Mouse (Mus musculus) right cerebral cortex, adult 2 months (tissue): ENCODE data around the gene Tdrd9.
A peak's percentile ranks its signal among the peaks of the same experiment; 100 is the strongest.

ENCODE experiments used
- DNase-seq, 2 experiments: peaks; one replicate each; pipeline ENCODE4 v3.0.0; 2021 to 2022; ENCODE audit warnings: low spot score in 2 of 2

The Tdrd9 gene

DNA sequence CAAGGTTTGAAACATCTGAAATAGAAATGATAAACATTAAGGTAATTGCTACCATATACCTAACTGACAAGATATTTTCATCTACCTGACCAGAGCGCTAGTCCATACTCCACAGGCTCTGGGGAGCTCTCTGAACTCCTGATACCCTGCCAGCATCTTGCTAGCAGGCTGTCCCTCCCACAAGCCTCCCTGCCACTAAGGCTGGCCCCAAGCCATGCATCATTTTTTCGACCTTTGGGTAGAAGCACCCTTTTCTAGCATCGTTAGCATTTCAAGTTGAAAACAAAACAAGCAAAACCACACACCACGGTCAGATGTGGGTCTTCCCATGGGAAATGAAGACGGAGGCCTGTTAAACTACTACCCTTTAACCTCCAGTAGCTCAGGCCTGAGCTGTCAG lies 8.0 kb upstream of the Tdrd9 start:
- no peak for DNase-seq

DNA sequence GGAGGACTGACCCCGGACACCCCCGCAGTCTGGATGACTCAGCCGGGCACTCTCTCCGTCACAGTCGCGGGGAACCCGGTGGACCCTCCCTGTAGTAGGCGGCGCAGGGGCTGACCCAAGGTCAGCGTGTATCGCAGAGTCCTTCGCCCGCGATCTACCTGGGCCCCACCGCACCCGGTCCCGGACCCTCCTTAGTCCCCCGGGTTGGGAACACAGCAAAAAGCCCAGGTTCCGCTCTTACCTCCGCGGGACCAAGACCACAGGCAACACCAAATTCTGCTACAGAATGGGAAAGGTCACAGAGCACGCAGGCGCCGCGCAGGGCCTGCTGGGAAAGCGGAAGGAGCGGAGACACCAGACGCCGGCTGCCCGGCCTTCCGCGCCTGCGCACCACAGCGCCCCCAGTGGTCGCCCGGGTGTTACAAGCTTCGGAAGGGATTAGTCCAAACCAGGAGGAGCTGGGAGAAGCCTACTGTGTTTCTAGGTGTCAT lies 4.6 kb upstream of the Tdrd9 start, which contains the start of gene Atp5mpl:
Atp5mpl (minus strand) TSS at position 295 of the 491 bp plus-strand sequence.
- DNase-seq, result peak; percentile 96 to 99

DNA sequence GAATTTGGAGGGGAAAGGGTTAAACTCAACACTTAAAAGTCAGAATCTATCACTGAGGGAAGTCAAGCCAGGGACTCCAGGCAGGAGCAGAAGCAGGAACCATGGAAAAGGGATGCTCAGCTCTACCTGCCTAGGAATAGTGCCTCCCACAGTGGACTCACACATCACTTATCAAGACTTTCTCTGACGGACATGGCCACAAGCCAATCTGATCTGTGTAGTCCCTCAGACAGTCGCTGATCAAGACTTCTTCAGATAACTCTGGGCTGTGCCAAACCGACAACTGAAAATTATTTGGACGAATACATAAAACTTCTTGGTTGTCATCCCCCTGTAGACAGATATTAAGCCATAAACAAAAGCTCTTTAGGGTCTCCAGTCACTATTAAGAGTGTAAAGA lies 1.3 kb upstream of the Tdrd9 start:
- DNase-seq, result no peak

DNA sequence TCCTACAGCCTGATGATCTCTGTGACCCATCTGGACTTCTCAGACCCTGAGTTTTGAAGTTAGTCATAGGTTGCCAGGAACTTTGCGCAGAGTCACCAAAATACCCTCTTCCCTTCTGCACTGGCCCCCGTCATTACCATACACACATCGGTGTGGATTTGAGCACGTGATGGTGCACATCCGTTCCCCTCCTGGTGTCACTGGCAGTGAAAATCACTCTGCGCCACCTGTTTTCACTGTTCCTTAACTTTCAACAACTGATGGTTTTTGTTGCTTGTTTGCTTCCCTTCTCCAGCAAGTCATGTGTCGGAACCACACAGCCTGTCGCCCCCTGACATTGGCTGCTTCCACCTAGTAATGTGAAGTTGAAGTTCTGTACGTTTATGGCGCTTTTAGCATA lies 1.1 kb downstream of the Tdrd9 start:
- DNase-seq, result no peak

DNA sequence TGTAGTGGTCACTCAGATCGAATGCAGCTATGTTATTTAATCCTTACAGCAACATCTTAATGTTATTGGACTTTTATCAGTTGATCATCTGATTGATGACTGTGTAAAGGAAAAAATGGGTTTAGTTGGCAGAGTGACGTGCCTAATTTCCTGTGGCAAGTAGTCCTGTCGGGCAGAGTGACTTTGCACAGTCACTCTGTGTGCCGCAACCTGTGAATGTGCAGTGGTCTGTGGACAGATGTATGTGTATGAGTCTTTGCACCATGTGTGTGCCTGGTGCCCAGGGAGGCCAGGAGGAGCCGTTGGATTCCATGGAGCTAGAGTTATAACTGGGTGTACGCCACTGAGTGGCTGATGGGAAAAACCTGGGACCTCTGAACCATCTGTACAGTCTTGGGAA lies 3.2 kb downstream of the Tdrd9 start:
- no peak for DNase-seq

DNA sequence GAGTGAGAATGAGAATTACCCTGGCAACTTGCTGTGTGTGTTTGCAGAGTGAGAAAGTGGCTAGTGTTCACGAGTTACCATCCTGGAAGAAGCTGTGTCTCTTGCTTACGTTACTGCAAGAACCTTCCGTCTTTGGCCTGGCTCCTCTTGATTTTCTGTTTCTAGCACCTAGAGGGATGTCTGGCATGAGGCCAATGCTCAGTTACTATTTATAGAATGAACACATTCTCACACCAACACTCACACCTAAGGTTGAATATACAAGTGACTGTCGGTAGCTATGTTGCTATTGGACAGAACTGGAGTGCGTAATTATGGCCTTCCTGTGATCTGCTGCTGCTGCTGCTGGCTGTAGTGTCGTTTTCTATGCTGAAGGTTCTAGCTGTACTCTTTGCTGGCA lies 5.8 kb downstream of the Tdrd9 start:
- DNase-seq, result no peak

DNA sequence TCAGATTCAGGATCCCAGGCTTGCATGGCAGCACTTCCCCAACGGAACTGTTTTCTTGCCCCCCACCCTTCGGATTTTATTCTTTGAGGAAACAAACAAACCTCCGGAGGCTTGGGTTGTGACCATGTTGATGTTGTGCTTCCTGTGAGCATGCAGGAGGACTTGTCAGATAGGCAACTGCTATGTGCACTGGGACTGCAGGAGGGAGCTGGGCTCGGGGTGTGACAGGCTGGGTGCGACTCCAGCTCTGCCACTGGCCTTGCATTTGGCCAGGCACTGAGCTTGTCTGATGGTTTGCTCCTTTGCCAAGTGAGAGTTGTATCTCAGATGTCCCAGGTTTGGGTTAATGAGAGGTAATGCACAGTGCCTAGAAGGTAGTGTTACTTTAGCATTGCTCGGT lies 6.9 kb downstream of the Tdrd9 start:
- DNase-seq, result no peak

DNA sequence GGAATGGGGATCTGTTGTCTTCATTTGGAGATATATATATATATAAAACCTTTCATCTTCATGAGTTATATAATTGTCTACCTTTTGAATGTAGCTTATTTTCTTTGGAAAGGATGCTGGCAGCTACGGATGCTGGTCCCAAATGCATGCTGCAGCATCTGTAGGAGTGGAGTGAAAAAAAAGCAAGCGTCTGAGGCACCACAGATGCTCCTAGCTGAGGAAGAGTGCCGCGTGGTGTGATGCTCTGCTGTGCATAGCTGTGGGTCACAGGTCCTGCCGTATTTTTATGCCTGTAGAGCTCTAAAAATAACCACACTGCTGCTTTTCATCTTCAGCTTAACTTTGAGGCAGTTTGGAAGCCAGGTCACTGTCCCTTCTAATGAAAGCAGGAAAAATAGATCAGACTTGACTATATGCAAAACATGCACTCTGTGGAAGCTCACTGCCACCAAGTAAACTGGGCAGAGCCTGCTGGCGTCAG lies 9.6 kb downstream of the Tdrd9 start, which contains the start of gene Rd3l:
Rd3l (minus strand) TSS at position 431 of the 481 bp plus-strand sequence.
- DNase-seq, result no peak

DNA sequence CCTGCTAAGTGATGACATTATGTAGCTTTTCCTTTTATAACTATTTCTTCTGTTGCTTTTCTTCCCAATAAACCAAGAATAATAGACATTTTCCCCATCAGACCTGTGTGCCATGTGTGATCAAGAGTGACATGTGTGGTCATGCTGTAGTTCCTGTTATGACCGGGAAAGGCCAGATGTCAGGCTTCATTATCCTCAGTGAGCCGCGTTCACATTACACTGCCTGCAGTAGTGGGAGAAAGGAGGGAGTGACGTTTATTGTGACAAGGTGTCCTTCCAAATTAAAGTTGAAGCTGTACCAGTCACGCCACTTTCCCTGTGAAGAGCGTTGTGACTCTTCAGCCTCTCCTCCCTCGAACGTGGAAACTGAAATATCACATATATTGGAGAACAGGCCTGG lies 10.5 kb downstream of the Tdrd9 start:
- no peak for DNase-seq

DNA sequence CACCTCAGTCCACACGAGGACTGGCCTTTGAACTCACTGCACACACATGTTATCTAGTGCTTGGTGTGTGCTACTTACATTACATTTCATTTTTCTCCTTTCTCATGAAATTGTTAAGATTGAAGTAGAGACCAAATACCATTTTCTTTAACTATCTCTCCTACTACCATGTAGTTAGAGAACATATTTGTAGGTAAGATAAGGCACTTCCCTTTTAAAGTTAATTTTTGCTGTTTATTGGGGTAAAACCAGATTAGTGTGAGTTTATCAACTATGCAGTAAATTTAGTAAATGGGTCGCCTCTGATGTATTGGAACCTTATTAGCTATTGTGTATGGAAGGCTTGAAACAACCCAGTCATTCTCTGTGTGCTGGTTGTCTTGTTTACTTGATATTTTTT lies 11.8 kb downstream of the Tdrd9 start:
- no peak for DNase-seq

DNA sequence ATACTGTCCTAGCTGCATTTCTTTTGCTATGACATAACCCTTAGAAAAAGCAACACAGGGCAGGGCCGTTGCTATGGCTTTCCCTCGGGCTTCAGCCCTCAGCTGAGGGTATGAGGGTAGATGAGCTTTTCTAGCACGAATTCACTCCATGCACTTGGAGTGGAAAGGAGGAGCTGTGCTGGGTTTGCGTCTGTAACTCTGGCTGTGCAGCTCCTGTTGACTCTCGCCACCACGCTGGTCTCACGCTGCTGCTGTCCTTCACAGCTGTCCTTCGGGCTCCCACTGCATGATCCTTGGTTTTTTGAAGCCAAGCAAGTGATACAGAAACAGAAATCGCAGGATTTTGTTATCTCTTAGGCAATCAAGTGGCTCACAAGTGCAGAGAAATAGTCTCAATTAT lies 15.4 kb downstream of the Tdrd9 start:
- no peak for DNase-seq

DNA sequence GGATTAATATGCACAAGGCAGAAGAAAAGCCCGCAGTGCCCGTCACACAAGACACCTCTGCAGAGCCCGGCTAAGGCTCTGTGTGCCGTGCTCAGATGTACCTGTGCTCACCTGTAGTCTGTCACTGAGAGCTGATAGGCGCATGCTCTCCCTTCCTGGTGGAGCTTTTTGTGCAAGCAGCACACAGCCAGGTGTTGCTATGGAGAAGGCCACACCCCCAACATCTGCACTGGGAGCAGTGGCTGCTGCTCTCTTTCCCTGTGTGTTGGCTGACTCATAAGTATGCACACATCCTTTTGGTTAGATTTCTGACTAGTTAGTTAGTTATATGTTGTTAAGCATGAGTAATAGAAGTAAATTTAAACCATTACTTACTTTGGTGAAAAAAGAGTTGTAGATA lies 21.3 kb downstream of the Tdrd9 start:
- no peak for DNase-seq

DNA sequence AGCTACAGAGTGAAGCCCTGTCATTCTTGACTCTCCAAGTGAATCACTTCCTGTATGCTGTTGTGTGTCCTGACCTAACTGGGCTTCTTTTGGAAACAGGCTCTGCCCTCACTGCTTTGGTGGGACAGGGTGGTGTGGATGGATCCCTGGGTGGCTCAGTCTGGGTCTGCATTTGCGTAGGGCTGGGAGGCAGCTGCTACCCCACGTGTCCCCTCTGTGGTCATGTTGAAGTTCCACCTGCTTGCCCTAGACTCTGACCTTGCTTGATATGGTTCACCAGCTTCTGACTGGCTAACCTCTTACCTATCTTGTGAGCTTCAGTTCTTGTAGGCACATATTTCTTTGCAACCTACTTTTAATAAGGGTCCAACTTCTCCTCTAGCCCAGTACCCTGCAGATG lies 23.8 kb downstream of the Tdrd9 start:
- no peak for DNase-seq

DNA sequence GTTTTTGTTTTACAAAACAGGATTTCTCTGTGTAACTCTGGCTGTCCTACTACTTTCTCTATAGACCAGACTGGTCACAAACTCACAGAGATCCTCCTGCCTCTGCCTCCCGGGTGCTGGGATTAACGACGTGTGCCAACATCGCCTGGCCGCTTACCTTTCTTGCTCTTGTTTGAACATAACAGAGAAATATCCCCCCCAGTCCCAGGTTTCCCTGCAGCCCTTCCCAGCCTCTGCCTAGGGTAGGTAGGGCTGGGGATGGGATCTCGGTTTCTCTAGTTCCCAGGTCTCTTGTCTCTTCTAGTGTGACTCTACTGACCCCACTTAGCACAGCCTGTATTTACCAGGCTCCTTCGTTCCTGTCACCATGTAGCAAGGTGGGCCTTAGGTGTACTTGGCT lies 28.4 kb downstream of the Tdrd9 start:
- no peak for DNase-seq

DNA sequence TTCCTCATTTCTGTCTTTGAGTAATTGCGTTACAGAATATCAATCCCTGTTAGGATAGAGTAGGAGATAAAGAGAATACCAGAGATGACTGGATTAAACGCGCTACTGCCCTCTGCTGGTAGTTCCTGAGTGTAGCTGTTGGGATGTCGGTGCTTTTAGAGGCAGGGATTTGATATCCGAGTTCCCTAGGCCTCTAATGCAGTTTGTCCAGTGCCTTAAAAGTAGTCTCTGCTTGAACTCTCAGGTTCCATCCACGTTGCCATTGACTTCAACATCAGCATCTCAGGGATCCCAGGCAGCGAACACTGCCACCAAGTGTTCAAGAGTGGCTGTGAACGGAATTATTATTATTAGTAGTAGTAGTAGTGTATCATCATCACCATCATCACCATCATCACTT lies 29.9 kb downstream of the Tdrd9 start:
- peak; percentile 83 to 86 for DNase-seq

DNA sequence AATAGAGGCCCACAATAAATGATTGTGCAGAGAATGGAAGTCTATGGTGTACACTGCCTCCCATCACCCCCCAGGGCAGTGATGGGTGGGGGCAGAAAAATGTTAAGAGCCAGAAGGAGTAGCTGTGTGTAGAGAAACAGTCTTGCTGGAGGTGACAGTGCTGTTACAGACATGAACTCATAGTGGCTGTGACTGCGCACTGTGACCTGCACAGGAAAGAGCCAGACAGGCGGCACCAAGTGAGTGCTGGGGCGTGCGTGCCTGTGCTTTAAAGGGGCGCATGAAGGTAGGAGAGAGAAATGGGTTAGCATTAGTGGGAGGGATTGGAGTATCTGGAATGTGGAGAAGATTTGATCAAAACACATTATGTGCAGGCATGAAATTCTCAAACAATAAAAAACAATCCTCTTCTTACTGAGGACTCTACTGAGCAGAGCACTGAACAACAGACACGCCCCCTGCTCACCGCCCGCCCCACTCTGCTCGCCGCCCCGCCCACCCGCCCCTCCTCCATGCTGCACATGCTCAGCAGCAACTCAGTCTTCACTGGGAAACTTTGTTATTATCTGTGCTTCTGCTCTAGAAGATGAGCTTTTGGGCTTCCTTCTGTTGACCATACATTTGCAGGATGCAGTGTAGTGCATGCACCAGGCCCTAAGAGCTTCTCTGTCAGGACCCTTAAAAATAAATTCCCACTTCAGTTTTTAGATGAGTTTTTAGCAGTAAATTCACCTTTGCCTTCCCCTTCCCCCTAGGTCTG lies 41.3 kb downstream of the Tdrd9 start:
- no peak for DNase-seq

DNA sequence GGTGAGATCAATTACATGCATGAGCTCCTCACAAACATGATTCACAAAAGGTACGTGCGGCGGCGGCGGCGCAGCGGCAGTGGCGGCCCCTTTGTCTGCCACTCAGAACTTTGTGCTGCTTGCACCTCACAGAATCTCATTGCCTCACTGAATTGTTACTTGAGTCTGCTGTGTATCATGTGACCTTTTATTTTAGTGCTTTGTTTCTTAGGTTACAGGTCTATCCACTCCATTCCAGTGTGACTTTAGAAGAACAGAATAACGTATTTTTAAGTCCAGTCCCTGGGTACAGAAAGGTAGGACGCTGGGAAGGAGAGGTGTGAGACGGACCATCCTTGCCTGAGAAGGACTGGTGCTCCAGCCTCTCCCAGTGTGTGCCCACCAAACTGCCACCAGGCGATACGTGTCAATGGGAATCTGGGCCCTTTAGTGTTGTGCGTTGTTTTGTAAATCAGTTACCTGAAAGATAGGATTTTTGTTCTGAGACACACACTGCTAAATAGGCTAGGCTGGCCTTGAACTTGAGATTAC lies 42.0 kb downstream of the Tdrd9 start:
- no peak for DNase-seq

DNA sequence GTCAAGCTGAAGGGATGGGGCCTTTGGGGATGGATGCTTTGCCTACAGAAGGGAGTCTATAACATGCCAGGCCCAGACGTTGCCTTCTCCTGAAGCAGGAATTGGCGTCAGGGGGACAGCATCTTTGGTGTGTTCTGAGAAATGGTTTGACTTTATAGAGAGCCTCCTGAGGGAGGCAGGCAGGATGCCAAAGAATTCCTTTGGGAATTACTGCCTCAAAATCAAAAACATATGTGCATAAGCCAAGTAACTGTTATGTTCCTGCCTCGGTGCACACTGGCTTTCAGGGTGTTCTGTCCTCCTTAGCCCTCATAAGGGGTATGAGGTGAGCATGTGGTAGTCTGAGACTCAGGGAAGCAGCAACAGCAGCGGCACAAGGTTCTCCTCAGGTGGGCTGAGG lies 45.0 kb downstream of the Tdrd9 start:
- DNase-seq, result no peak

DNA sequence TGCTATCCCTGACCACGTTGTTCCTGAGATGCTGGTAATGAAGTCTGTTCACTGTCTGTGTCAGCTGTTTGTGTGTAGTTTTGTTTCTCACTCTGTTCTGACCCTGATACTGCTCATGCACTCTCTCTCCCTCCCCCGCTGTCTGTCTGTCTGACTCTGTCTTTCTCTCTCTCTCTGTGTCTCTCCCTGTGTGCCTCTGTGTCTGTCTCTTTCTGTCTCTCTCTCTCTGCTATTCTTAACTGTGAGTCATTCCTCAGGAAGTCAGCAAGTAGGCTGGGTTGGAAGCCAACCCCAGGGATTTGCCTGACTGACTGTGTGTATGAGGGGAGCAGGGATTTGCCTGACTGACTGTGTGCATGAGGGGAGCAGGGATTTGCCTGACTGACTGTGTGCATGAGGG lies 51.9 kb downstream of the Tdrd9 start:
- DNase-seq, result no peak

DNA sequence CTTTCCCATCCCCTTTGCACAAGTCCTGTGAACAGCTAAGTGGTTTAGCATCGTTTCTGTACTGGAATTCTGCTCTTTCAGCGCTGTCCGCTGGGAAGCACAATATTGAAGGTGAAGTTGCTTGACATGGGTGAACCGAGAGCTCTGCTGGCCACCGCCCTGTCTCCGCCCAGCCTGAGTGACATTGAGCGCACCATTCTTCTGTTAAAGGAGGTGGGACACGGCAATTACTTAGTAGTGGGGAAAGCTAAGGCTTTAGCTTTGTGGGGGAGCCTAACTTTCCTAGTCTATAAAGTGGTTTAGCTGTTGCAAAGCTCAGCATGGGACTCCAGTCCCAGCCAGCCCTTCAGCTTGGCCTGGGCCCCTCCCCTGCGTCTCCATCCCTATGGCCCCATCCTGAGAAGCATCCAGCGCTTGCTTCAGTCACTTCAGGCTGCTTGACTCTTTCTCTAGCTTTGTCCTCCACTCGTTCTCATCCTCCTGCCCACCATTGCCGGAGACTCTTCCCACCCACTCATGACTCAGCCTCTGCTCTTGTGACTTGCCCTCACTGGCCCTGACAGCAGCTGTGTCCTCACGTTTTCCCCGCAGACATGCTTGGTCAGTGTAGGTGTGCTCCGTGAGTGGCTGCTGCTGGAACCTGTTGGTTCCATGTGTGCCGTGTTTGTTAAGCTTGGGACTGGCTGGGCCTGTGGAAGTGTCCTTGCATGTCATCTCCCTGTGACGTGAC lies 53.4 kb downstream of the Tdrd9 start:
- no peak for DNase-seq

DNA sequence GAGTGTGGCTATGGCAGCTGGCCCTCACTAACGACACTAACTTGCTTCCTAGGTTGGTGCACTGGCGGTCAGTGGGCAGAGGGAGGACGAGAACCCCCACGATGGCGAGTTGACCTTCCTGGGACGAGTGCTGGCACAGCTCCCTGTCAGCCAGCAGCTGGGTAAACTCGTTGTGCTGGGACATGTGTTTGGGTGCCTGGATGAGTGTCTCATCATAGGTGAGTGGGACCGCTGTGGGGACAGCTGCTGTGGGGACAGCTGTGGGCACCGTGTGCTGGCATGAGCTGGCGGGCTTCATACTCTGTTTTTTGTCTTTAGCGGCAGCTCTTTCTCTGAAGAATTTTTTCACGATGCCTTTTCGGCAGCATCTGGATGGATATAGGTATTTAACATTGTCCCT lies 54.1 kb downstream of the Tdrd9 start:
- no peak for DNase-seq

DNA sequence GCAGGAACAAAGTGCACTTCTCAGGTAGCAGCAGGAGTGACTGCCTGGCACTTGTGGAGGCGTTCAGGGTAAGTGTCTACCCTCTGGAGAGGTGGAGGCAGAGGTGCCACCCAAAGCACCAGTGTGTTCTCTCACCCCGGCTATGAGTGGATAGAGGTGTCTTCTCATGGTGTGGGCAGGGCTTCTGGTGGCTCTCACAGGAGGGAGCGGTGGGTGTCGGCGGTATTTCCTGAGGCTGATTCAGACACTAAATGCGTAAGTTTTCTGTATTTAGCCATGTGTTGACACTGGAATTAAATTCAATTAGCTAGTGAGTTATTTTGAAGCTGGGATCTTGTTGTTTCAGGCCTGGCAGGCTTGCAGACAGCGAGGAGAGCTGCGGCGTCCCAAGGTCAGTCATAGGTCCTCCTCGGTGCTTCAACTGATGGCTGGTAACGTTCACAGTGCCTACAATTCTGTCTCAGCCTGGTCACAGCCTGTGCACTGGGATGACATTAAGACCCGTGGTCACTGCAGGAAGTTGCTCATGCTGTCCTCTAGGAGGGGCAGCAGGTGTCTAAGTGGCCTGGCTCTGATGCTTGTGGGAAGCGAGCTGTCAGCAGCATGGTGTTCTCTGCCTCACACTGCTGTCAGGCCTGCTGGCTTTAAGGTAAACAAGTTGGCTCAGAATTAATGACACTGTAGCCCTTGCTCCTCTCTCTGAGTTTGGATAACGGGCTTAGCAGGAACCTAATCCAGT lies 54.7 kb downstream of the Tdrd9 start:
- DNase-seq, result peak; percentile 38 to 54
